Mouse (Mus musculus): Measurements from ENCODE around the gene Erv3.

The Erv3 gene

GRCm38 (mm10) chr2:131859721-131860120, at the start of gene Erv3:
Gene Erv3, minus strand, starts transcription at chr2:131859747.
- TF ChIP-seq GATA4 (IDR thresholded peaks at IDR 0.05; ENCODE audit: insufficient replicate concordance, low read length) = no peak

GRCm38 (mm10) chr2:131908906-131909305, 49.4 kb upstream of the Erv3 start:
- no peak for TF ChIP-seq GATA4 (IDR thresholded peaks at IDR 0.05; ENCODE audit: insufficient replicate concordance, low read length)

GRCm38 (mm10) chr2:131908351-131908861, 48.9 kb upstream of the Erv3 start:
- TF ChIP-seq GATA4 (IDR thresholded peaks at IDR 0.05; ENCODE audit: insufficient replicate concordance, low read length) = no peak

- no peak for TF ChIP-seq GATA4 (IDR thresholded peaks at IDR 0.05; ENCODE audit: insufficient replicate concordance, low read length)
Measured at GRCm38 (mm10) chr2:131907311-131907710, 47.8 kb upstream of the Erv3 start.

GRCm38 (mm10) chr2:131906846-131907245, 47.3 kb upstream of the Erv3 start:
- no peak for TF ChIP-seq GATA4 (IDR thresholded peaks at IDR 0.05; ENCODE audit: insufficient replicate concordance, low read length)

- no peak for TF ChIP-seq GATA4 (IDR thresholded peaks at IDR 0.05; ENCODE audit: insufficient replicate concordance, low read length)
Measured at GRCm38 (mm10) chr2:131906266-131906665, 46.7 kb upstream of the Erv3 start.

- TF ChIP-seq GATA4 (IDR thresholded peaks at IDR 0.05; ENCODE audit: insufficient replicate concordance, low read length) = no peak
Measured at GRCm38 (mm10) chr2:131905776-131906175, 46.2 kb upstream of the Erv3 start.

GRCm38 (mm10) chr2:131905025-131905424, 45.5 kb upstream of the Erv3 start:
- TF ChIP-seq GATA4 (IDR thresholded peaks at IDR 0.05; ENCODE audit: insufficient replicate concordance, low read length) = no peak

GRCm38 (mm10) chr2:131902867-131903266, 43.3 kb upstream of the Erv3 start:
- no peak for TF ChIP-seq GATA4 (IDR thresholded peaks at IDR 0.05; ENCODE audit: insufficient replicate concordance, low read length)

- TF ChIP-seq GATA4 (IDR thresholded peaks at IDR 0.05; ENCODE audit: insufficient replicate concordance, low read length) = no peak
Measured at GRCm38 (mm10) chr2:131902423-131902822, 42.9 kb upstream of the Erv3 start.

GRCm38 (mm10) chr2:131897336-131898109, 38.0 kb upstream of the Erv3 start:
- TF ChIP-seq GATA4 (IDR thresholded peaks at IDR 0.05; ENCODE audit: insufficient replicate concordance, low read length) = no peak

GRCm38 (mm10) chr2:131896011-131896410, 36.5 kb upstream of the Erv3 start:
- TF ChIP-seq GATA4 (IDR thresholded peaks at IDR 0.05; ENCODE audit: insufficient replicate concordance, low read length) = no peak

GRCm38 (mm10) chr2:131895106-131895505, 35.6 kb upstream of the Erv3 start:
- TF ChIP-seq GATA4 (IDR thresholded peaks at IDR 0.05; ENCODE audit: insufficient replicate concordance, low read length) = no peak

GRCm38 (mm10) chr2:131892534-131892933, 33.0 kb upstream of the Erv3 start:
- TF ChIP-seq GATA4 (IDR thresholded peaks at IDR 0.05; ENCODE audit: insufficient replicate concordance, low read length) = no peak

- TF ChIP-seq GATA4 (IDR thresholded peaks at IDR 0.05; ENCODE audit: insufficient replicate concordance, low read length) = no peak
Measured at GRCm38 (mm10) chr2:131888233-131888632, 28.7 kb upstream of the Erv3 start.

GRCm38 (mm10) chr2:131886503-131887160, 27.1 kb upstream of the Erv3 start:
- TF ChIP-seq GATA4 (IDR thresholded peaks at IDR 0.05; ENCODE audit: insufficient replicate concordance, low read length) = no peak
